Mouse (Mus musculus): Measurements from ENCODE around the gene Mcm3ap.

Mcm3ap gene

DNA sequence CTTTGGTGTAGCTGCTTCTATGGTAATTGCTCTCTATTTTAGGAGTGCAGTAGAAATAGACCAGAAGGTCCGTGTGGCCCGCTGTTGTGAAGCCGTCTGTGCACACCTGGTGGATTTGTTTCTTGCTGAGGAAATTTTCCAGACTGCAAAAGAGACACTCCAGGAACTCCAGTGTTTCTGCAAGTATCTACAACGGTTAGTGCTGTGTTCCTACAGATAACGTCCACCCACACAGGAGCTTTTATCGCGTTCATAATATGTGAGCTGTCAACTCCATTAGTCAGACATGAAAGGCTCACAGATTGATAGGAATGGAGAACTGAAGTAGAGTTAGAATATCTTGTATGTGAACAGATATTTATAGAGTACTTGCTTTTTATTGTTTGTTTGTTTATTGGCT is 27.6 kb downstream of the Mcm3ap start:
- DNase-seq: no peak

DNA sequence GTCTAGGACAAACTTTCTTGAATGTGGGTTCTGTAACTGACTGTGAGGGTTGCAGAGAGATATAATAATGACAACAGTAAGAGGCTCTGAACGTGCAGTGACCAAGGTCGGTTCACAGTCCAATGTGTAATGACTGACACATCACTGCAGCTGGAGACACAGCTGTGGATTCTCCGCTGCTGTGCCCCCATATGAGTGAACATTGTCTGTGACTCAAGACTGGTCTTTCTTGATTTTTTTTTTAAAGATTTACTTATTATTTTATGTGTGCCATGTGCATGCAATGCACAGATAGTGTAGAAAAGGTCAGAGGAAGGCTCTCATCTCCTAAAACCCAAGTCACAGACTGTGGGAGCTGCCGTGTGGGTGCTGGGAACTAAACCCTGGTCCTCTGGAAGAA is 28.8 kb downstream of the Mcm3ap start:
- DNase-seq: no peak

- no peak for DNase-seq
These were observed 35.7 kb downstream of the Mcm3ap start for GRCm38 (mm10) chr10:76504271-76504943.

DNA sequence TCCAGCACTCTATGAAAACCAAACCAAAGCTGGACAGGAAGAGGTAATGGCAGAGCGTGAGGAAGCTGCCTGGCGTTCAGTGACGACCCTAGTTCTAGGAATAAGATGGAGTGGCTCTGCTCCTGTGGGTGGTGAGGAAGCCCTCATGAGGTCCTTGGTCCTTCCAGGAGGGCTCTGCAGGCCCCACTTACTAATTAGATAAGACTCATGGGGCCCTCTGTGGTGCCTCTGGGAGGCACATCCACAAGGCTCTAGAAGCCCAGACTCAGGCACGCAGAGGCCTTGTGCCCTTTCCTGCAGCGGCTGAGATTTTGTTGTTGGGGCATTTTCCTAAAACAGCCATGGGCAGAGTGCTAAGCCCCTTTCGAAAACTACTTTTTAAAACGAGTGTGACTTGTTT is 37.1 kb downstream of the Mcm3ap start:
- DNase-seq: no peak

- DNase-seq: peak; percentile 88
These were observed 44.3 kb downstream of the Mcm3ap start for GRCm38 (mm10) chr10:76512965-76513583.

DNA sequence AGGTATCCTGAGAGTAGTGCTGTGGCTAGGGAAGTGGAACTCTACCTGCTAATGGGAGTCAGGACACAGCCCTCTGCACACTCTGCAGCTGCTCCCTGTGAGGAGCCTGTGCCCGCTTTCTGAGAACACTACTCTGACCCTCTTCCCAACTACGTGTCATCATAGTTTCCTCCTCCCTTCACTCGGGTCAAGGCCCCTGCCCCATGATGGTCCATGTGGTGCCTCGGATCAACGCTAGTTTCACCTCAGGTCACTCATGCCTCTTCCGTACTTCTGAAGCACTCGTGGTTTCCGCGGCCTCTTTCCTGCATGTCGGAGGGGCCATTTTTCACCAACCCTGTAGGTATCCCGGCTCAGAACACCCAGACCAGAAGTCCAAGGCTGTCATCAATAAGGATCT is 62.2 kb downstream of the Mcm3ap start:
- DNase-seq: no peak

- peak; percentile 96 for DNase-seq
These were observed 62.6 kb downstream of the Mcm3ap start, which contains the start of gene Lss for GRCm38 (mm10) chr10:76531375-76531774. Gene Lss, plus strand, starts transcription at chr10:76531588.

- DNase-seq: no peak
These were observed 63.1 kb downstream of the Mcm3ap start for GRCm38 (mm10) chr10:76531828-76532227.

GRCm38 (mm10) chr10:76535526-76535925 is 66.8 kb downstream of the Mcm3ap start:
- DNase-seq: no peak

DNA sequence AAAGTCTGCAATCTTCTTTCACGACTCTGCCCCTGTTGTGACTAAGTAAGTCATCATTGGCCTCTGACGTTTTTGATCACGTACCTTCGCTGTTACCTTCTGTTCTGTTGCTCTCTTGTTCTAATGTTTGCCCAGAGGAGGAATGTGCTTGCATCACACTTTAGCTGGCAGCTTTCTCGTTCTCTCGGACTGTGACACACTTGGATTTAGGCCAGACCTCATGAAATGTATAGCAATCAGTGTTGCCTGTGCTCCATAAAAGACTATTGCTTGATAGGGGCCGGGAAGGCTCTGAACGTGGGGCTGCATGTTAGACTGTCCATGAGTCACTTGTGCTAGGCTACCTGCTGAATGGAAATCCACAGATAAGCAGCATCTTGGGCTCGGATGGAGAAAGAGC is 68.9 kb downstream of the Mcm3ap start:
- peak; percentile 20 for DNase-seq

DNA sequence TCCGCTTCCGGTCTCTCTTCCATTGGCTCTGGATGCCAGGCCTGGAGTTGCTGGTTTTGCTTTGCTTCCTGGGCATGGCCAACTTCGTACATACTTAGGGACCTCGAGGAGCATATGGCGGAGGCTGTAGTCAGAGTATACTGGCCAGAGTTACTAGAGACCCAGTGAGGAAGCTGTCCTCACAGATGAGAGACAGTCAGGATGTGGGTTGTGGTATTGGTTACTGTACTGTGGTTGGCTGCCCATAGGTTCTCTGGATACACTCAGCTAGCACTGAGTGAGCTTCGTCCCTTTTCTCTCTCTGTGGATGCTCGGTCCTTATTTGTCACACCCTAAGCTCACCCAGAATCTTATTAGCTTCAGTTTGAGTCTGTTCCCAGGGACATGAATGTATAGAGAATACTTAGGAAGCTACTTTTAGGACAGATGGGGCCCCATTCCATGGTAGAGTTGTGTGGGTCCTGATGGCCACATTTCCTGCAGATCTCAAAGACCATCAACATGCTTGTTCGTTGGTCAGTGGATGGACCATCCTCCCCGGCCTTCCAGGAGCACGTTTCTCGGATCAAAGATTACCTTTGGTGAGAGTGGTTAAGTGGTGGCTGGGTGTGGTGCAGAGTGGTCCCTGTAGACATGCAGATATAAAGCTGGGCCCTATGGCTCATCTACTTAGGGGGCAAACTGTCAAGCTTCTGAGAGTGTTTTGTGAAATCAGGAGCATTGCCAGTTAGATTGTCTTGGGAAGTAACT is 72.8 kb downstream of the Mcm3ap start:
- DNase-seq: no peak

GRCm38 (mm10) chr10:76542636-76543375 is 74.1 kb downstream of the Mcm3ap start:
- DNase-seq: no peak

DNA sequence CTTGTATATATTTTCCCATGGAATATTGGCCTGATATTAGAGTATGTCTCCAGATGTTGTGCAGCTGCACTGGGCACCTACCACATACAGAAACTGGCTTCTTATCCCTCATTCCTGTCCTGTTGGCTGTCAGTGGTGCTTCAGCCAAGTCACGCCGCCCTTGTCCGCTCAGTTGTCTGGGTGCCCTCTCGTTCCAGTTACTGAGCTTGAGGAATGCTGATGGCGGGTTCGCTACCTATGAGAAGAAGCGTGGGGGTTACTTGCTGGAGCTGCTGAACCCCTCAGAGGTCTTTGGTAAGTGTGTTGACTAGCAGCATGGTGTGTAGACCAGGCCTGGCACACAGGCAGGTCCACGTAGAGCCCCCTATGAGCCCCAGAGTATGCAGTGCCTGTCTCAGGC is 77.8 kb downstream of the Mcm3ap start:
- no peak for DNase-seq

DNA sequence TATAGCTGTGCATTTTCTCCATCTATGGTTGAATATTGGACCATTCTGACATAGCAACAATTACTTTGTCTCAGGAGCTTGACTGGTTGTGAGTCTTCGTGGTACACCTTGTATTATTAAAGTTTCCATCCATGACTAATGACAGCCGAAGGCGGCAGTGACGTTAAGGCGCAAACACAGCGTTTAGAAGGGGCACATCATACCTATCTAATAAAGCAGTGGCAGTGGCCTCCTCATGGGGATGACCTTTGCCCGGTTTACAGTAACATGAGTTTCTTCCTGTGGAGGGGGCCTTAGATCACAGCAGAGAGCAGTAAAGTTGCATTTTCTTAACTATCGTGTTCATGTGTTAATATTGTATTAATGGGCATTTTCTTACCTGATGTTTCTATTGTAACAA is 79.5 kb downstream of the Mcm3ap start:
- no peak for DNase-seq

- DNase-seq: peak; percentile 7
These were observed 81.7 kb downstream of the Mcm3ap start for GRCm38 (mm10) chr10:76550458-76550857.

- DNase-seq: no peak
These were observed 82.8 kb downstream of the Mcm3ap start for GRCm38 (mm10) chr10:76551556-76551955.

GRCm38 (mm10) chr10:76554061-76554460 is 85.3 kb downstream of the Mcm3ap start:
- no peak for DNase-seq

GRCm38 (mm10) chr10:76561972-76562371 is 93.2 kb downstream of the Mcm3ap start, which contains the start of gene Spatc1l:
Gene Spatc1l, plus strand, starts transcription at chr10:76562272.
- no peak for DNase-seq

All from lung, postnatal 14 days (tissue).